Comparison of ENCODE assay signal across 7 mouse cellular contexts in genomic region chr3:137752447-137753256, GRCm38 (mm10).
DNase-seq lines count a peak whose midpoint lies in the region; ATAC-seq lines count a peak whose summit lies in the region.

No protein-coding gene starts in this region.

- no peaks in the 10 kb centered on the region for H3K27me3 ChIP-seq in limb, embryonic 10.5 days (ENCODE audit: low read depth, poor library complexity, severe bottlenecking)
- no peaks in the 10 kb centered on the region for H3K27me3 ChIP-seq in midbrain, embryonic 13.5 days

- H3K4me3 ChIP-seq in limb, embryonic 10.5 days: peak overlapping the region; percentile 32
- H3K4me3 ChIP-seq in midbrain, embryonic 13.5 days (replicated peaks): peak overlapping the region; percentile 30

- peak; percentile 39 for DNase-seq in adrenal gland, adult 8-10 months
- DNase-seq in embryo, embryonic 9.5 days (ENCODE audit: extremely low spot score): peak; percentile 86
- DNase-seq in heart, adult 18-20 months: peak; percentile 69 to 87
- DNase-seq in kidney, adult 18-20 months: peak; percentile 86
- DNase-seq in limb, embryonic 10.5 days (ENCODE audit: low spot score): peak; percentile 93
- peak; percentile 10 to 59 for DNase-seq in spleen, adult 18-20 months

- peak overlapping the region; percentile 26; the same call in 1 of the 2 replicates for H3K9ac ChIP-seq in midbrain, embryonic 13.5 days (replicated peaks)

- H3K4me1 ChIP-seq in limb, embryonic 10.5 days: peaks cover 13% of the 10 kb centered on the region
- peaks cover 10% of the 10 kb centered on the region for H3K4me1 ChIP-seq in midbrain, embryonic 13.5 days (replicated peaks)

- 21% methylated on average over 25 of the region's 25 CpGs for WGBS in limb, embryonic 10.5 days
- WGBS in midbrain, embryonic 13.5 days: 14% methylated on average over 25 of the region's 25 CpGs

- no peaks in the 10 kb centered on the region for H3K9me3 ChIP-seq in limb, embryonic 10.5 days (replicated peaks)
- H3K9me3 ChIP-seq in midbrain, embryonic 13.5 days: no peaks in the 10 kb centered on the region

- H3K36me3 ChIP-seq in limb, embryonic 10.5 days: no peaks in the 10 kb centered on the region
- no peaks in the 10 kb centered on the region for H3K36me3 ChIP-seq in midbrain, embryonic 13.5 days

- peak overlapping the region; percentile 50 for H3K4me2 ChIP-seq in midbrain, embryonic 13.5 days (replicated peaks)

- ATAC-seq in midbrain, embryonic 13.5 days: peak; percentile 97

- peak overlapping the region; percentile 80 for H3K27ac ChIP-seq in limb, embryonic 10.5 days
- peak overlapping the region; percentile 37 for H3K27ac ChIP-seq in midbrain, embryonic 13.5 days

Comparison
In these comparisons a context has a peak if more than half of its experiments do, and no peak if none do; other contexts are left out.
1. Peak in every context shown above with its lines: DNase-seq, ATAC-seq, H3K4me3 ChIP-seq and H3K27ac ChIP-seq.
2. DNase-seq: peak in every context shown above with its lines; median percentile 93 in limb, embryonic 10.5 days; 86 in embryo, embryonic 9.5 days; 86 in kidney, adult 18-20 months; 78 in heart, adult 18-20 months; 39 in adrenal gland, adult 8-10 months; 34 in spleen, adult 18-20 months.